ENCODE assay signal across 8 mouse cellular contexts in the genomic region with DNA sequence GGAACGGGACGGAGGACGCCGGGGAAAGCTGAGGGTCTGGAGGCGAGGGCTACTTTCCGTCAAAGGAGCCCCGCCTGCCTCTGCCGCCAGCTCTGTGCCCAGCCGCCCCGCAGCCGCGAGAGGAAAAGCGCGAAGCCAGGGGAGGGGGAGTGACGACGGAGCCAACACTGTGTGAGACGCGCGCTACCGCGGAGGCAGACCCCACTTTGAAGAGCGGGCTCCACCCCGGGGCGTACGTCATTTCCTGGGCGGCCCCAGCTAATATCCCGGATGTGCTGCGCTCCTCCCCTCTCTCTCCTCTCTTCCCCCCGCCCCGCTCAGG. TPM values are rescaled to one million over a fixed set of nuclear protein-coding genes. Genes with fewer than 3 reads are reported as not detected.
A peak's percentile ranks its signal among the peaks of the same experiment; 100 is the strongest.
DNase-seq lines count a peak whose midpoint lies in the region; ATAC-seq and TF ChIP-seq lines count a peak whose summit lies in the region.

No protein-coding gene starts in this region.

- no peak for TF ChIP-seq CTCF in brain, embryonic 14.5 days (IDR thresholded peaks at IDR 0.05; ENCODE audit: borderline replicate concordance, extremely low read depth, insufficient read depth, insufficient read length)

- WGBS in heart, embryonic 12.5 days = under 1% methylated on average over 27 of the region's 30 CpGs
- WGBS in kidney, embryonic 16.5 days = 0% methylated on average over 21 of the region's 30 CpGs

- H3K9me3 ChIP-seq in erythroblast, embryonic 14.5 days (ENCODE audit: control insufficient read depth, low read length) = no peaks in the 10 kb centered on the region
- H3K9me3 ChIP-seq in heart, embryonic 12.5 days (replicated peaks) = no peaks in the 10 kb centered on the region
- no peaks in the 10 kb centered on the region for H3K9me3 ChIP-seq in kidney, embryonic 16.5 days (ENCODE audit: low read length)

- TF ChIP-seq POLR2A in brain, embryonic 14.5 days (IDR thresholded peaks at IDR 0.05; ENCODE audit: borderline replicate concordance, extremely low read depth, insufficient read depth, insufficient read length, poor library complexity, severe bottlenecking) = peak; percentile 87; the same call in 1 of the 2 replicates

- peaks cover 10% of the 10 kb centered on the region for H3K27me3 ChIP-seq in erythroblast, embryonic 14.5 days (ENCODE audit: control insufficient read depth)
- no peaks in the 10 kb centered on the region for H3K27me3 ChIP-seq in heart, embryonic 12.5 days (replicated peaks)
- no peaks in the 10 kb centered on the region for H3K27me3 ChIP-seq in kidney, embryonic 16.5 days (ENCODE audit: insufficient read depth, low read length)

- peak overlapping the region; percentile 95 for H3K9ac ChIP-seq in heart, embryonic 12.5 days
- peak overlapping the region; percentile 97 for H3K9ac ChIP-seq in kidney, embryonic 16.5 days (replicated peaks; ENCODE audit: low read length)

- H3K27ac ChIP-seq in heart, embryonic 12.5 days (ENCODE audit: poor library complexity, severe bottlenecking) = peak overlapping the region; percentile 100
- H3K27ac ChIP-seq in kidney, embryonic 16.5 days (ENCODE audit: low read length) = peak overlapping the region; percentile 100

- peak; percentile 99 for ATAC-seq in heart, embryonic 12.5 days (ENCODE audit: insufficient number of reproducible peaks, low FRiP score)
- peak; percentile 99 for ATAC-seq in kidney, embryonic 16.5 days (ENCODE audit: low FRiP score, low TSS enrichment)

- peak overlapping the region; percentile 89 for H3K4me3 ChIP-seq in erythroblast, embryonic 14.5 days (replicated peaks)
- peak overlapping the region; percentile 84 for H3K4me3 ChIP-seq in heart, embryonic 12.5 days
- H3K4me3 ChIP-seq in kidney, embryonic 16.5 days (ENCODE audit: low read length) = peak overlapping the region; percentile 96

- H3K4me2 ChIP-seq in heart, embryonic 12.5 days = peak overlapping the region; percentile 73
- peak overlapping the region; percentile 85 for H3K4me2 ChIP-seq in kidney, embryonic 16.5 days (replicated peaks; ENCODE audit: low read depth, low read length)

- no peaks in the 10 kb centered on the region for H3K36me3 ChIP-seq in erythroblast, embryonic 14.5 days (ENCODE audit: control insufficient read depth)
- no peaks in the 10 kb centered on the region for H3K36me3 ChIP-seq in heart, embryonic 12.5 days
- no peaks in the 10 kb centered on the region for H3K36me3 ChIP-seq in kidney, embryonic 16.5 days (ENCODE audit: insufficient read depth, low read length)

- H3K4me1 ChIP-seq in erythroblast, embryonic 14.5 days (ENCODE audit: control insufficient read depth) = peaks cover 21% of the 10 kb centered on the region
- H3K4me1 ChIP-seq in heart, embryonic 12.5 days (replicated peaks) = 0 out of 2 replicates have a peak, but pooled peaks cover 3% of the 10 kb centered on the region
- peaks cover 5% of the 10 kb centered on the region for H3K4me1 ChIP-seq in kidney, embryonic 16.5 days (ENCODE audit: insufficient read depth, low read length)

- DNase-seq in CD4-positive, CD25-positive, alpha-beta regulatory T cell, adult 2 months (ENCODE audit: low read depth, low spot score) = peak; percentile 99
- peak; percentile 99 for DNase-seq in brain, embryonic 14.5 days (ENCODE audit: low read depth)
- peak; percentile 95 for DNase-seq in liver
- peak; percentile 83 to 89 for DNase-seq in monocyte, adult 2 months (ENCODE audit: low read depth in 1 of 2, low spot score in 2 of 2)
- peak; percentile 92 to 96 for DNase-seq in spleen, postnatal 4 days (ENCODE audit: low spot score in 2 of 2)

RNA-seq across cellular contexts. Expression of a gene that starts 0.4 kb away (rescaled TPM):
- polyA plus RNA-seq in brain, embryonic 14.5 days (2012; rRNA removed) = 16.8 and 21.4 TPM in 2 replicates
- 0.02 and 0.06 TPM in 2 replicates for polyA plus RNA-seq in erythroblast, embryonic 14.5 days (2012)
- polyA plus RNA-seq in heart, embryonic 12.5 days (2016; fragmentation: Nextera tagmentation; extraction: Ambion mirVana) = 6.7 and 7.8 TPM in 2 replicates
- polyA plus RNA-seq in kidney, embryonic 16.5 days (2015; fragmentation: Nextera tagmentation; extraction: Ambion mirVana) = 12.5 and 15.8 TPM in 2 replicates

Comparison
In these comparisons a context has a peak if more than half of its experiments do, and no peak if none do; other contexts are left out.
1. Peak in every context shown above with its lines: DNase-seq, ATAC-seq, H3K4me3 ChIP-seq and H3K27ac ChIP-seq.